In genomic region chr10:89769096-89769495, GRCm38 (mm10) we compare ENCODE assay signal across 19 mouse cellular contexts. TPM values are rescaled to one million over a fixed set of nuclear protein-coding genes. Genes with fewer than 3 reads are reported as not detected.
DNase-seq lines count a peak whose midpoint lies in the region; ATAC-seq and TF ChIP-seq lines count a peak whose summit lies in the region.
"Had no signal": no experiment of that assay in that cellular context is flagged by ENCODE, and none has a peak within 500 bp of the region (broad histone marks: within the 10 kb centered on the region; RNA-seq: fewer than 3 reads in every experiment).

No protein-coding gene starts in this region.

- H3K9me3 ChIP-seq in heart, embryonic 14.5 days (ENCODE audit: control insufficient read depth, low read length), result no peaks in the 10 kb centered on the region
- H3K9me3 ChIP-seq in heart, embryonic 10.5 days, result no peaks in the 10 kb centered on the region
- H3K9me3 ChIP-seq in stomach, embryonic 15.5 days, result no peaks in the 10 kb centered on the region
- H3K9me3 ChIP-seq: forebrain, embryonic 13.5 days; limb, embryonic 15.5 days; neural tube, embryonic 13.5 days had no signal

- no peak for DNase-seq in heart, embryonic 10.5 days (ENCODE audit: low spot score)
- DNase-seq in liver, adult 2 months (ENCODE audit: extremely low read depth, low read depth, low spot score), result peak; percentile 54
- DNase-seq in liver, result no peak
- peak; percentile 4 for DNase-seq in large intestine, adult 2 months (ENCODE audit: low read depth, low spot score)
- DNase-seq in spleen, postnatal 14 days (ENCODE audit: low spot score in 2 of 2), result no peak
- no peak for DNase-seq in urinary bladder, adult 2 months (ENCODE audit: low spot score)
- DNase-seq: adrenal gland, postnatal 25 days; cerebellum, adult 8-10 months; gastrocnemius, postnatal 36 days; heart, postnatal 36 days; retina, postnatal 1 day; thymus, postnatal 14 days had no signal

- no peak overlapping the region for H3K9ac ChIP-seq in heart, embryonic 14.5 days (ENCODE audit: low read length)
- 0 out of 2 replicates have a peak overlapping the region, but pooled peaks have one; percentile 28 for H3K9ac ChIP-seq in liver, adult 2 months (ENCODE audit: low read depth, low read length)
- no peak overlapping the region for H3K9ac ChIP-seq in stomach, embryonic 15.5 days
- H3K9ac ChIP-seq: forebrain, embryonic 13.5 days; limb, embryonic 15.5 days; neural tube, embryonic 13.5 days had no signal

- whole genome bisulfite sequencing in heart, embryonic 14.5 days, result 35% methylated on average over 4 of the region's 4 CpGs
- 52% methylated on average over 4 of the region's 4 CpGs for WGBS in heart, embryonic 10.5 days
- 17% methylated on average over 4 of the region's 4 CpGs for WGBS in liver, adult 2 months
- 36% methylated on average over 4 of the region's 4 CpGs for WGBS in large intestine, adult 2 months
- WGBS in stomach, embryonic 15.5 days, result 57% methylated on average over 4 of the region's 4 CpGs

- H3K36me3 ChIP-seq in heart, embryonic 14.5 days (ENCODE audit: control insufficient read depth, insufficient read depth, low read length), result no peaks in the 10 kb centered on the region
- H3K36me3 ChIP-seq in heart, embryonic 10.5 days, result no peaks in the 10 kb centered on the region
- H3K36me3 ChIP-seq in liver, adult 2 months (ENCODE audit: control insufficient read depth, insufficient read depth, low read length), result peaks cover 2% of the 10 kb centered on the region; the same call in 1 of the 2 replicates
- no peaks in the 10 kb centered on the region for H3K36me3 ChIP-seq in stomach, embryonic 15.5 days
- H3K36me3 ChIP-seq: limb, embryonic 15.5 days; neural tube, embryonic 13.5 days had no signal

- ATAC-seq in heart, embryonic 14.5 days (ENCODE audit: insufficient number of reproducible peaks, insufficient read depth, low FRiP score, low read depth), result no peak
- peak; percentile 41; the same call in 1 of the 2 replicates for ATAC-seq in stomach, embryonic 15.5 days (ENCODE audit: insufficient read depth, low FRiP score, low read depth)
- ATAC-seq: forebrain, embryonic 13.5 days; hindbrain, postnatal 0 days had no signal

- H3K4me3 ChIP-seq in heart, embryonic 14.5 days (ENCODE audit: control insufficient read depth in 1 of 2, insufficient read depth in 1 of 2, low read depth in 1 of 2, low read length in 2 of 2), result no peak overlapping the region
- no peak overlapping the region for H3K4me3 ChIP-seq in heart, embryonic 10.5 days
- no peak overlapping the region for H3K4me3 ChIP-seq in liver, adult 2 months (ENCODE audit: insufficient read depth, low read depth, low read length)
- no peak overlapping the region for H3K4me3 ChIP-seq in stomach, embryonic 15.5 days (replicated peaks)
- H3K4me3 ChIP-seq: forebrain, embryonic 13.5 days; left cerebral cortex, adult 2 months; limb, embryonic 15.5 days; neural tube, embryonic 13.5 days had no signal

- H3K79me2 ChIP-seq in liver, adult 2 months (ENCODE audit: control insufficient read depth, insufficient read depth, low read length), result peaks cover 24% of the 10 kb centered on the region

- TF ChIP-seq POLR2A in liver, adult 2 months (IDR thresholded peaks at IDR 0.05; ENCODE audit: extremely low read depth, insufficient read depth, low read length), result no peak

- H3K27me3 ChIP-seq in heart, embryonic 14.5 days (ENCODE audit: control insufficient read depth, insufficient read depth, low read length), result no peaks in the 10 kb centered on the region
- H3K27me3 ChIP-seq in heart, embryonic 10.5 days (ENCODE audit: insufficient read depth, poor library complexity, severe bottlenecking), result no peaks in the 10 kb centered on the region
- H3K27me3 ChIP-seq in liver, adult 2 months (ENCODE audit: control insufficient read depth, insufficient read depth, low read length), result no peaks in the 10 kb centered on the region
- no peaks in the 10 kb centered on the region for H3K27me3 ChIP-seq in stomach, embryonic 15.5 days (replicated peaks)
- H3K27me3 ChIP-seq: forebrain, embryonic 13.5 days; limb, embryonic 15.5 days; neural tube, embryonic 13.5 days had no signal

- no peak for TF ChIP-seq CTCF in liver, adult 2 months (IDR thresholded peaks at IDR 0.05; ENCODE audit: low read depth, low read length)

- 0 out of 2 replicates have a peak overlapping the region, but pooled peaks have one; percentile 12 for H3K4me2 ChIP-seq in heart, embryonic 14.5 days (ENCODE audit: low read length)
- 0 out of 2 replicates have a peak overlapping the region, but pooled peaks have one; percentile 27 for H3K4me2 ChIP-seq in stomach, embryonic 15.5 days
- H3K4me2 ChIP-seq: forebrain, embryonic 13.5 days; limb, embryonic 15.5 days; neural tube, embryonic 13.5 days had no signal

- peak overlapping the region in 1 of 2 experiments; percentile 37; a peak in 1 of 4 replicates for H3K27ac ChIP-seq in heart, embryonic 14.5 days (replicated peaks in 1 of 2; ENCODE audit: control insufficient read depth in 1 of 2, insufficient read depth in 1 of 2, low read depth in 2 of 2, low read length in 2 of 2)
- H3K27ac ChIP-seq in heart, embryonic 10.5 days, result no peak overlapping the region
- no peak overlapping the region for H3K27ac ChIP-seq in liver, adult 2 months (replicated peaks; ENCODE audit: insufficient read depth, low read depth, low read length)
- peak overlapping the region; percentile 63 for H3K27ac ChIP-seq in stomach, embryonic 15.5 days
- H3K27ac ChIP-seq: forebrain, embryonic 13.5 days; hindbrain, postnatal 0 days; left cerebral cortex, adult 2 months; limb, embryonic 15.5 days; neural tube, embryonic 13.5 days had no signal

- peaks cover 4 to 14% of the 10 kb centered on the region in 2 experiments; a peak in 2 of 4 replicates for H3K4me1 ChIP-seq in heart, embryonic 14.5 days (ENCODE audit: control insufficient read depth in 2 of 2, insufficient read depth in 2 of 2, low read length in 2 of 2)
- H3K4me1 ChIP-seq in heart, embryonic 10.5 days, result peaks cover 16% of the 10 kb centered on the region; the same call in 1 of the 2 replicates
- H3K4me1 ChIP-seq in liver, adult 2 months (ENCODE audit: control insufficient read depth, insufficient read depth, low read length), result peaks cover 19% of the 10 kb centered on the region
- H3K4me1 ChIP-seq in stomach, embryonic 15.5 days, result 0 out of 2 replicates have a peak, but pooled peaks cover 5% of the 10 kb centered on the region
- H3K4me1 ChIP-seq: forebrain, embryonic 13.5 days; limb, embryonic 15.5 days; neural tube, embryonic 13.5 days had no signal

RNA-seq across cellular contexts. Expression of gene Uhrf1bp1l, which starts 24.3 kb away (rescaled TPM):
- polyA plus RNA-seq in heart, embryonic 14.5 days (2014; fragmentation: Nextera tagmentation; extraction: Ambion mirVana), result 20.7 and 22.3 TPM in 2 replicates
- 23.8 and 26.4 TPM in 2 replicates for polyA plus RNA-seq in heart, embryonic 10.5 days (2016; fragmentation: Nextera tagmentation; extraction: Ambion mirVana)
- 38.6 and 40.8 TPM in 2 replicates for total RNA-seq in liver, adult 2 months (2014; rRNA removed)
- 16.0 and 16.5 TPM in 2 replicates for polyA plus RNA-seq in liver, adult 2 months (2012; rRNA removed)
- polyA plus RNA-seq in large intestine, adult 2 months (2012; rRNA removed), result 8.5 and 15.7 TPM in 2 replicates
- polyA plus RNA-seq in stomach, embryonic 15.5 days (2015; fragmentation: Nextera tagmentation; extraction: Ambion mirVana), result 19.9 and 20.7 TPM in 2 replicates
- 42.7 and 43.8 TPM in 2 replicates for polyA plus RNA-seq in urinary bladder, adult 2 months (2012; rRNA removed)

RNA-seq across cellular contexts. Expression of gene Actr6, which starts 37.0 kb away (rescaled TPM):
- polyA plus RNA-seq in heart, embryonic 14.5 days (2014; fragmentation: Nextera tagmentation; extraction: Ambion mirVana), result 24.0 and 27.7 TPM in 2 replicates
- 25.6 and 28.0 TPM in 2 replicates for polyA plus RNA-seq in heart, embryonic 10.5 days (2016; fragmentation: Nextera tagmentation; extraction: Ambion mirVana)
- 14.2 and 19.6 TPM in 2 replicates for total RNA-seq in liver, adult 2 months (2014; rRNA removed)
- polyA plus RNA-seq in liver, adult 2 months (2012; rRNA removed), result 1.4 and 1.8 TPM in 2 replicates
- polyA plus RNA-seq in large intestine, adult 2 months (2012; rRNA removed), result 0.86 and 0.94 TPM in 2 replicates
- polyA plus RNA-seq in stomach, embryonic 15.5 days (2015; fragmentation: Nextera tagmentation; extraction: Ambion mirVana), result 26.5 and 28.3 TPM in 2 replicates
- polyA plus RNA-seq in urinary bladder, adult 2 months (2012; rRNA removed), result 12.0 and 14.4 TPM in 2 replicates

Comparison
In these comparisons a context has a peak if more than half of its experiments do, and no peak if none do; other contexts are left out.
1. DNase-seq: peak in liver, adult 2 months (single experiment) and large intestine, adult 2 months (single experiment); none in heart, embryonic 10.5 days (single experiment), liver (single experiment), spleen, postnatal 14 days (0 of 2) and urinary bladder, adult 2 months (single experiment).